Mouse (Mus musculus) retina, postnatal 1 day (tissue): Measurements from ENCODE around the gene Daglb.
"Not testable (repeated sequence)": the region's sequence is repeated elsewhere in the genome, so short reads cannot be mapped to it uniquely, and the experiment has no call there.

Experiments used
- DNase-seq: peaks from one replicate; pipeline ENCODE4 v3.0.0-alpha.2; 2012

Gene Daglb

GRCm38 (mm10) chr5:143487998-143488397 is 23.6 kb downstream of the Daglb start:
- no peak for DNase-seq

GRCm38 (mm10) chr5:143489749-143490342 is 25.5 kb downstream of the Daglb start:
- DNase-seq, result no peak

- DNase-seq, result no peak
Measured at GRCm38 (mm10) chr5:143491736-143492135, 27.4 kb downstream of the Daglb start.

GRCm38 (mm10) chr5:143493163-143493562 is 28.8 kb downstream of the Daglb start:
- DNase-seq, result no peak

- DNase-seq, result no peak
Measured at GRCm38 (mm10) chr5:143495708-143496107, 31.3 kb downstream of the Daglb start.

- no peak for DNase-seq
Measured at GRCm38 (mm10) chr5:143497451-143497850, 33.1 kb downstream of the Daglb start.

- DNase-seq, result no peak
Measured at GRCm38 (mm10) chr5:143499197-143499596, 34.8 kb downstream of the Daglb start.

- no peak for DNase-seq
Measured at GRCm38 (mm10) chr5:143499686-143500085, 35.3 kb downstream of the Daglb start.

- not testable (repeated sequence) for DNase-seq
Measured at GRCm38 (mm10) chr5:143500711-143501110, 36.3 kb downstream of the Daglb start.

- DNase-seq, result no peak
Measured at GRCm38 (mm10) chr5:143501140-143501539, 36.8 kb downstream of the Daglb start.

GRCm38 (mm10) chr5:143501649-143502048 is 37.3 kb downstream of the Daglb start:
- no peak for DNase-seq

- DNase-seq, result no peak
Measured at GRCm38 (mm10) chr5:143502899-143503557, 38.6 kb downstream of the Daglb start.

- DNase-seq, result no peak
Measured at GRCm38 (mm10) chr5:143503740-143504139, 39.4 kb downstream of the Daglb start.

GRCm38 (mm10) chr5:143504453-143504852 is 40.1 kb downstream of the Daglb start:
- DNase-seq, result peak; percentile 55

- DNase-seq, result no peak
Measured at GRCm38 (mm10) chr5:143505056-143505455, 40.7 kb downstream of the Daglb start.

GRCm38 (mm10) chr5:143505545-143505944 is 41.2 kb downstream of the Daglb start:
- no peak for DNase-seq

GRCm38 (mm10) chr5:143509294-143509693 is 44.9 kb downstream of the Daglb start:
- DNase-seq, result no peak

GRCm38 (mm10) chr5:143509737-143510136 is 45.4 kb downstream of the Daglb start:
- no peak for DNase-seq

GRCm38 (mm10) chr5:143511577-143511976 is 47.2 kb downstream of the Daglb start:
- DNase-seq, result no peak

- no peak for DNase-seq
Measured at GRCm38 (mm10) chr5:143512305-143512704, 47.9 kb downstream of the Daglb start.

- DNase-seq, result no peak
Measured at GRCm38 (mm10) chr5:143514878-143515277, 50.5 kb downstream of the Daglb start.

GRCm38 (mm10) chr5:143517005-143517404 is 52.6 kb downstream of the Daglb start:
- no peak for DNase-seq

GRCm38 (mm10) chr5:143517436-143517835 is 53.1 kb downstream of the Daglb start:
- DNase-seq, result no peak

GRCm38 (mm10) chr5:143518045-143518591 is 53.7 kb downstream of the Daglb start:
- no peak for DNase-seq
